8 mouse cellular contexts compared by ENCODE assay signal in the genomic region with DNA sequence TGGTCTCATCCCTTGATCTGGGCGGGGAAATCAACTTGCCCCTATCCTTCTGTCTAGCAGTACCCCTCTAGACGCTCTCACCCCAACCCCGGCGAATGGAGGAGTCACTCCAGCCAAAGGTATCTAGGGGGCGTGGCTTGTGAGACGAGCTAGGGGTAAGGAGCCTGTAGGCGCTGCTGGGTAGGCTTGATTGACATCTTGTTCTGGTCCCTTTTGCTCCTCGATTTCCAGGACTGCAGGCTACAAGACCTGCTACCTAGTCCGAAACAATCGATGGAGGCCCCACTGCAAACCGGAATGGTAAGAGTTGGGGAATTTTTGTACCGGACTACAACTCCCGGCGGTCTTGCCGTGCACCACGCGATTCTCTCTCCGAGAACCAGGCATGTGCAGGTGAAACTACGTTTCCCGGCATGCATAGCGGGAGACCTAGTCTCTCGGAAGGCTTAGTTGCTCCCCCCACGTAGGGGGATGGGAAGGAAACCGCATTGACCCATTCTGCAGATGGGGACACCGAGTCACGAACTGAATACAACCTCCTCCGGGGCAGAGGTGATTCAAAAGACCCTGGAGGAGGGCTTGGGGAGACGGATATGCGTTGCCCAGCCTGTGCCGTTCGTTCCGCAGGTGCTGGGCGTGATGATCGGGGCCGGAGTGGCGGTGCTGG. TPM values are rescaled to one million over a fixed set of nuclear protein-coding genes. Genes with fewer than 3 reads are reported as not detected.
A peak's percentile ranks its signal among the peaks of the same experiment; 100 is the strongest.
DNase-seq lines count a peak whose midpoint lies in the region; ATAC-seq lines count a peak whose summit lies in the region.

No protein-coding gene starts in this region.

- peak overlapping the region; percentile 57 for H3K4me3 ChIP-seq in hindbrain, embryonic 15.5 days

- peak overlapping the region; percentile 91 for H3K4me2 ChIP-seq in hindbrain, embryonic 15.5 days

- no peaks in the 10 kb centered on the region for H3K9me3 ChIP-seq in hindbrain, embryonic 15.5 days

- DNase-seq in T-cell, adult 2 months (ENCODE audit: low spot score), result peak; percentile 87
- peak; percentile 93 to 97 for DNase-seq in cerebellum, postnatal 36 days
- peak; percentile 96 to 97 for DNase-seq in frontal cortex, postnatal 36 days (ENCODE audit: low spot score in 2 of 2)
- peak; percentile 94 for DNase-seq in left cerebral cortex, adult 11 months (ENCODE audit: low spot score)
- peak; percentile 93 to 94 for DNase-seq in lung, postnatal 4 days
- DNase-seq in retina, postnatal 7 days (ENCODE audit: low read depth, low spot score), result peak; percentile 85
- DNase-seq in urinary bladder, adult 2 months (ENCODE audit: low spot score), result peak; percentile 78

- peak overlapping the region; percentile 75 for H3K9ac ChIP-seq in hindbrain, embryonic 15.5 days

- H3K27ac ChIP-seq in hindbrain, embryonic 15.5 days (replicated peaks), result peak overlapping the region; percentile 82

- H3K4me1 ChIP-seq in hindbrain, embryonic 15.5 days (replicated peaks), result peaks cover 21% of the 10 kb centered on the region

- peak; percentile 91 for ATAC-seq in hindbrain, embryonic 15.5 days (ENCODE audit: low FRiP score, low read depth)

- H3K27me3 ChIP-seq in hindbrain, embryonic 15.5 days, result no peaks in the 10 kb centered on the region

- WGBS in hindbrain, embryonic 15.5 days, result 0% methylated on average over 36 of the region's 36 CpGs

- peaks cover 25% of the 10 kb centered on the region for H3K36me3 ChIP-seq in hindbrain, embryonic 15.5 days

RNA-seq across cellular contexts. Expression of a gene that starts 1.4 kb away (rescaled TPM):
- 45.2 and 47.6 TPM in 2 replicates for polyA plus RNA-seq in hindbrain, embryonic 15.5 days (2015; fragmentation: Nextera tagmentation; extraction: Ambion mirVana)
- 50.0 and 54.3 TPM in 2 replicates for polyA plus RNA-seq in urinary bladder, adult 2 months (2012; rRNA removed)

RNA-seq across cellular contexts. Expression of a gene that starts 16.3 kb away (rescaled TPM):
- polyA plus RNA-seq in hindbrain, embryonic 15.5 days (2015; fragmentation: Nextera tagmentation; extraction: Ambion mirVana), result 102 and 125 TPM in 2 replicates
- 104 and 125 TPM in 2 replicates for polyA plus RNA-seq in urinary bladder, adult 2 months (2012; rRNA removed)

RNA-seq across cellular contexts. Expression of a gene that starts 23.6 kb away (rescaled TPM):
- polyA plus RNA-seq in hindbrain, embryonic 15.5 days (2015; fragmentation: Nextera tagmentation; extraction: Ambion mirVana), result 64.9 and 72.1 TPM in 2 replicates
- 27.5 and 31.0 TPM in 2 replicates for polyA plus RNA-seq in urinary bladder, adult 2 months (2012; rRNA removed)

RNA-seq across cellular contexts. Expression of a gene that starts 45.9 kb away (rescaled TPM):
- 0.30 and 0.39 TPM in 2 replicates for polyA plus RNA-seq in hindbrain, embryonic 15.5 days (2015; fragmentation: Nextera tagmentation; extraction: Ambion mirVana)
- polyA plus RNA-seq in urinary bladder, adult 2 months (2012; rRNA removed), result 0.15 and 0.26 TPM in 2 replicates

RNA-seq across cellular contexts. Expression of a gene that starts 49.1 kb away (rescaled TPM):
- 4.3 and 4.5 TPM in 2 replicates for polyA plus RNA-seq in hindbrain, embryonic 15.5 days (2015; fragmentation: Nextera tagmentation; extraction: Ambion mirVana)
- polyA plus RNA-seq in urinary bladder, adult 2 months (2012; rRNA removed), result 8.5 and 11.1 TPM in 2 replicates

Comparison
In these comparisons a context has a peak if more than half of its experiments do, and no peak if none do; other contexts are left out.
1. Peak in every context shown above with its lines: DNase-seq, ATAC-seq, H3K4me3 ChIP-seq and H3K27ac ChIP-seq.